Mouse (Mus musculus) Patski (cell line): ENCODE data around the gene Gm20458. TPM values are rescaled to one million over a fixed set of nuclear protein-coding genes. Genes with fewer than 3 reads are reported as not detected.

Experiments used
- ATAC-seq: fragments of 100-300 bp; one replicate; pipeline ENCODE4 v1.8.0; 2021
- CTCF ChIA-PET: fragments of 350-600 bp; sonication (Branson Sonifier 250); formaldehyde crosslinking; loops from one replicate; lab custom pipeline; 2022; ENCODE audit warnings: inconsistent platforms; lab: Charles Lee
- POLR2A ChIA-PET: fragments of 350-600 bp; sonication (Branson Sonifier 250); formaldehyde crosslinking; loops from one replicate; lab custom pipeline; 2022; ENCODE audit warnings: antibody characterized with exemption, inconsistent platforms; lab: Charles Lee
- DNase-seq: peaks from one replicate; pipeline ENCODE4 v3.0.0-alpha.2; 2011; ENCODE audit warnings: low read depth, low spot score
- H3K27me3 ChIP-seq: fragments of 371-371 bp; one replicate; pipeline ENCODE4 v1.5.1; 2021
- CTCF ChIP-seq: fragments of 100-300 bp; IDR thresholded peaks from one replicate; pipeline ENCODE4 v1.5.1; 2021
- in situ Hi-C: fragments of 300-500 bp; cut with MboI; formaldehyde crosslinking; loops from 3 replicates; pipeline ENCODE4 v1.11.1; 2018; ENCODE audit warnings: low pct_unique_long_range_greater_than_20kb, mixed read lengths
- polyA plus RNA-seq: library from polyadenylated mRNA; unstranded; gene quantifications from one replicate; pipeline ENCODE4 v1.2.3, GENCODE M21; 2021

The Gm20458 gene
- polyA plus RNA-seq, 1 experiment from 2014 or later = 18.5 TPM

- no peak for ATAC-seq
- no peak for DNase-seq
- in situ Hi-C loops = no loop called here
- TF ChIP-seq CTCF = no peak
- H3K27me3 ChIP-seq = no peaks in the 10 kb centered on the region
- ChIA-PET CTCF (interaction anchor here (1.5 to 1.9 kb wide), 2 partner anchors 33 to 37 kb away, joined by 4 to 7 read pairs; partner anchors contain the start of genes Gm20458 and Sys1), POLR2A (interaction anchor here (0.9 to 1.8 kb wide), 6 partner anchors 8 to 98 kb away, joined by 3 to 5 read pairs (median 3); no protein-coding TSS in a partner anchor)
Measured at GRCm38 (mm10) chr2:164423464-164423863, 37.3 kb upstream of the Gm20458 start.

GRCm38 (mm10) chr2:164424406-164424805, 36.4 kb upstream of the Gm20458 start:
- no peak for TF ChIP-seq CTCF
- CTCF ChIA-PET = interaction anchor here (1.3 to 1.5 kb wide), 2 partner anchors 32 to 36 kb away, joined by 4 read pairs; partner anchors contain the start of genes Gm20458 and Sys1

GRCm38 (mm10) chr2:164425401-164425800, 35.4 kb upstream of the Gm20458 start:
- ATAC-seq = no peak
- ChIA-PET CTCF (interaction anchor here (1.2 to 1.3 kb wide), 3 partner anchors 9 to 96 kb away, joined by 3 to 5 read pairs (median 4); partner anchors contain the start of gene Sys1), POLR2A (no interaction called here)
- no peak for DNase-seq
- no peaks in the 10 kb centered on the region for H3K27me3 ChIP-seq
- TF ChIP-seq CTCF = no peak
- in situ Hi-C loops = no loop called here

More at GRCm38 (mm10) chr2:164424406-164424805, 36.4 kb upstream of the Gm20458 start:
- DNase-seq (no peak), ATAC-seq (no peak)
- POLR2A ChIA-PET = interaction anchor here (1.1 to 1.8 kb wide), 2 partner anchors 16 to 30 kb away, joined by 3 to 5 read pairs; no protein-coding TSS in a partner anchor
- in situ Hi-C loops = no loop called here
- no peaks in the 10 kb centered on the region for H3K27me3 ChIP-seq

GRCm38 (mm10) chr2:164426121-164426520, 34.6 kb upstream of the Gm20458 start:
- TF ChIP-seq CTCF = no peak
- DNase-seq = no peak
- in situ Hi-C loops = no loop called here
- ChIA-PET CTCF (interaction anchor here (1.1 to 1.3 kb wide), 3 partner anchors 10 to 95 kb away, joined by 3 to 5 read pairs (median 3); no protein-coding TSS in a partner anchor), POLR2A (no interaction called here)
- no peak for ATAC-seq
- no peaks in the 10 kb centered on the region for H3K27me3 ChIP-seq

- DNase-seq (no peak), ATAC-seq (no peak)
- ChIA-PET CTCF (interaction anchor here (1.0 to 1.3 kb wide), 4 partner anchors 22 to 94 kb away, joined by 3 to 5 read pairs (median 3); partner anchors contain the start of gene Gm20458), POLR2A (interaction anchor here (0.6 to 1.4 kb wide), 3 partner anchors 13 to 98 kb away, joined by 3 read pairs; no protein-coding TSS in a partner anchor)
- no peak for TF ChIP-seq CTCF
- H3K27me3 ChIP-seq = no peaks in the 10 kb centered on the region
- in situ Hi-C loops = no loop called here
Measured at GRCm38 (mm10) chr2:164426952-164427351, 33.8 kb upstream of the Gm20458 start.

GRCm38 (mm10) chr2:164428451-164428850, 32.3 kb upstream of the Gm20458 start:
- ChIA-PET POLR2A (interaction anchor here (0.6 to 2.0 kb wide), 5 partner anchors 8 to 90 kb away, joined by 3 to 8 read pairs (median 3); no protein-coding TSS in a partner anchor), CTCF (interaction anchor here (1.3 kb wide), 1 partner anchor 32 kb away, joined by 3 read pairs; the partner anchor contains the start of gene Gm20458)
- no peak for TF ChIP-seq CTCF
- DNase-seq = no peak
- no peaks in the 10 kb centered on the region for H3K27me3 ChIP-seq
- in situ Hi-C loops = no loop called here
- ATAC-seq = no peak

GRCm38 (mm10) chr2:164429881-164430615, 30.7 kb upstream of the Gm20458 start:
- no peak for TF ChIP-seq CTCF
- in situ Hi-C loops = no loop called here
- DNase-seq = no peak
- CTCF ChIA-PET = interaction anchor here (0.7 to 1.0 kb wide), 2 partner anchors 23 to 25 kb away, joined by 3 read pairs; no protein-coding TSS in a partner anchor
- no peak for ATAC-seq
- POLR2A ChIA-PET = interaction anchor here (1.1 to 5.8 kb wide), 3 partner anchors 12 to 88 kb away, joined by 3 to 48 read pairs (median 36); partner anchors contain the start of gene Sys1
- H3K27me3 ChIP-seq = no peaks in the 10 kb centered on the region

GRCm38 (mm10) chr2:164430697-164431096, 30.1 kb upstream of the Gm20458 start:
- CTCF ChIA-PET = interaction anchor here (0.7 kb wide), 1 partner anchor 24 kb away, joined by 3 read pairs; no protein-coding TSS in a partner anchor
- in situ Hi-C loops = no loop called here
- ATAC-seq = no peak
- POLR2A ChIA-PET = interaction anchor here (1.1 to 5.8 kb wide), 4 partner anchors 8 to 87 kb away, joined by 3 to 48 read pairs (median 20); partner anchors contain the start of gene Sys1
- TF ChIP-seq CTCF = no peak
- H3K27me3 ChIP-seq = no peaks in the 10 kb centered on the region
- DNase-seq = no peak

- in situ Hi-C loops = no loop called here
- no peak for ATAC-seq
- CTCF ChIA-PET = interaction anchor here (1.5 kb wide), 1 partner anchor 25 kb away, joined by 4 read pairs; the partner anchor contains the start of gene Sys1
- no peak for DNase-seq
- no peaks in the 10 kb centered on the region for H3K27me3 ChIP-seq
- no peak for TF ChIP-seq CTCF
- POLR2A ChIA-PET = interaction anchor here (1.0 to 5.8 kb wide), 4 partner anchors 9 to 68 kb away, joined by 3 to 48 read pairs (median 20); partner anchors contain the start of gene Sys1
Measured at GRCm38 (mm10) chr2:164431676-164432465, 28.9 kb upstream of the Gm20458 start.
